Mouse (Mus musculus) brain, embryonic 18.5 days (tissue): ENCODE results near the gene Baiap2.

Experiments
- DNase-seq: peaks from one replicate; pipeline ENCODE4 v3.0.0-alpha.2; 2012; ENCODE audit warnings: low read depth, low spot score

The Baiap2 gene

GRCm38 (mm10) chr11:119919897-119920296 lies 22.7 kb upstream of the Baiap2 start:
- no peak for DNase-seq

GRCm38 (mm10) chr11:119920668-119921067 lies 21.9 kb upstream of the Baiap2 start:
- DNase-seq, result no peak

- no peak for DNase-seq
Measured at GRCm38 (mm10) chr11:119925176-119925575, 17.4 kb upstream of the Baiap2 start.

- DNase-seq, result no peak
Measured at GRCm38 (mm10) chr11:119926762-119927161, 15.8 kb upstream of the Baiap2 start.

GRCm38 (mm10) chr11:119928023-119928681 lies 14.4 kb upstream of the Baiap2 start:
- DNase-seq, result no peak

GRCm38 (mm10) chr11:119929603-119930265 lies 12.8 kb upstream of the Baiap2 start:
- no peak for DNase-seq

GRCm38 (mm10) chr11:119931809-119932208 lies 10.8 kb upstream of the Baiap2 start:
- DNase-seq, result no peak

GRCm38 (mm10) chr11:119933142-119933541 lies 9.4 kb upstream of the Baiap2 start:
- DNase-seq, result no peak

- DNase-seq, result no peak
Measured at GRCm38 (mm10) chr11:119933819-119934583, 8.6 kb upstream of the Baiap2 start.

GRCm38 (mm10) chr11:119934773-119935172 lies 7.8 kb upstream of the Baiap2 start:
- peak; percentile 47 for DNase-seq

GRCm38 (mm10) chr11:119935457-119935856 lies 7.1 kb upstream of the Baiap2 start:
- no peak for DNase-seq

GRCm38 (mm10) chr11:119936456-119936855 lies 6.1 kb upstream of the Baiap2 start:
- DNase-seq, result no peak

- peak; percentile 66 for DNase-seq
Measured at GRCm38 (mm10) chr11:119937216-119937615, 5.3 kb upstream of the Baiap2 start.

GRCm38 (mm10) chr11:119937772-119938502 lies 4.6 kb upstream of the Baiap2 start:
- no peak for DNase-seq

GRCm38 (mm10) chr11:119939073-119939710 lies 3.4 kb upstream of the Baiap2 start:
- no peak for DNase-seq

GRCm38 (mm10) chr11:119939711-119940106 lies 2.9 kb upstream of the Baiap2 start:
- no peak for DNase-seq

- DNase-seq, result peak; percentile 64
Measured at GRCm38 (mm10) chr11:119940142-119940541, 2.4 kb upstream of the Baiap2 start.

GRCm38 (mm10) chr11:119941794-119942193 lies 769 bp upstream of the Baiap2 start:
- no peak for DNase-seq

GRCm38 (mm10) chr11:119942201-119942726 lies 299 bp upstream of the Baiap2 start:
- no peak for DNase-seq

GRCm38 (mm10) chr11:119943428-119943988 lies 945 bp downstream of the Baiap2 start:
- DNase-seq, result no peak

- no peak for DNase-seq
Measured at GRCm38 (mm10) chr11:119945343-119945742, 2.8 kb downstream of the Baiap2 start.
